Mouse (Mus musculus) layer of hippocampus, adult 11-12 months (tissue): ENCODE measurements at regions not wholly inside any gene's neighbourhood (a gene's known extent, or its start where the extent isn't known, plus 50 kb on each side); places are given as distances from the start of the nearest gene placed in this dataset.

Experiments
- DNase-seq: peaks from one replicate; pipeline ENCODE4 v3.0.0; 2022; ENCODE audit warnings: low spot score

GRCm38 (mm10) chr14:46706462-46706861, 53.9 kb upstream of the Cdkn3 start:
- no peak for DNase-seq

GRCm38 (mm10) chr14:46704316-46704751, 56.0 kb upstream of the Cdkn3 start:
- peak; percentile 11 for DNase-seq

- DNase-seq = peak; percentile 24
Observed at GRCm38 (mm10) chr14:46702669-46703435, 57.5 kb upstream of the Cdkn3 start.

- DNase-seq = no peak
Observed at GRCm38 (mm10) chr14:46692571-46692970, 67.8 kb upstream of the Cdkn3 start.

- DNase-seq = no peak
Observed at GRCm38 (mm10) chr14:46692067-46692466, 68.3 kb upstream of the Cdkn3 start.

- no peak for DNase-seq
Observed at GRCm38 (mm10) chr14:46682728-46683127, 77.6 kb upstream of the Cdkn3 start.

GRCm38 (mm10) chr14:46678935-46679334, 81.4 kb upstream of the Cdkn3 start:
- no peak for DNase-seq

GRCm38 (mm10) chr14:46671482-46672225, 88.7 kb upstream of the Cdkn3 start:
- DNase-seq = no peak

GRCm38 (mm10) chr14:46671062-46671461, 89.3 kb upstream of the Cdkn3 start:
- DNase-seq = no peak

GRCm38 (mm10) chr14:46670221-46671046, 89.9 kb upstream of the Cdkn3 start:
- no peak for DNase-seq

- DNase-seq = no peak
Observed at GRCm38 (mm10) chr14:46668275-46668674, 92.1 kb upstream of the Cdkn3 start.

- DNase-seq = no peak
Observed at GRCm38 (mm10) chr14:46664305-46664704, 96.0 kb upstream of the Cdkn3 start.

GRCm38 (mm10) chr14:46663529-46663928, 96.8 kb upstream of the Cdkn3 start:
- DNase-seq = no peak

- DNase-seq = no peak
Observed at GRCm38 (mm10) chr14:46661792-46662545, 98.4 kb upstream of the Cdkn3 start.

- no peak for DNase-seq
Observed at GRCm38 (mm10) chr14:46661118-46661791, 99.1 kb upstream of the Cdkn3 start.

GRCm38 (mm10) chr14:46659365-46659764, 101.0 kb upstream of the Cdkn3 start:
- DNase-seq = no peak

- DNase-seq = no peak
Observed at GRCm38 (mm10) chr14:46656249-46656648, 104.1 kb upstream of the Cdkn3 start.

- peak; percentile 21 for DNase-seq
Observed at GRCm38 (mm10) chr14:46647319-46647974, 112.9 kb upstream of the Cdkn3 start.

GRCm38 (mm10) chr14:46646673-46647318, 113.5 kb upstream of the Cdkn3 start:
- DNase-seq = no peak
